Mouse (Mus musculus) neural tube, embryonic 12.5 days (tissue): ENCODE data around the gene Sipa1. TPM values are rescaled to one million over a fixed set of nuclear protein-coding genes. Genes with fewer than 3 reads are reported as not detected.

ENCODE experiments used
- ATAC-seq: fragments of 200-750 bp; cut with Nextera tagmentation; 2 replicates; pipeline ENCODE4 v1.8.0; 2017; ENCODE audit warnings: low read depth, mild to moderate bottlenecking, moderate TSS enrichment, moderate library complexity; ENCODE audit not compliant: low FRiP score
- H3K27ac ChIP-seq: fragments of 300-500 bp; sonication (generic); 2 replicates; pipeline ENCODE4 v1.5.1; 2016
- H3K27me3 ChIP-seq: fragments of 300-500 bp; sonication (generic); replicated peaks from 2 replicates; pipeline ENCODE4 v1.6.1; 2016; ENCODE audit warnings: mild to moderate bottlenecking
- H3K36me3 ChIP-seq: fragments of 300-500 bp; sonication (generic); 2 replicates; pipeline ENCODE4 v1.6.1; 2016; ENCODE audit warnings: mild to moderate bottlenecking
- H3K4me1 ChIP-seq: fragments of 300-500 bp; sonication (generic); 2 replicates; pipeline ENCODE4 v1.6.1; 2016
- H3K4me2 ChIP-seq: fragments of 300-500 bp; sonication (generic); replicated peaks from 2 replicates; pipeline ENCODE4 v1.6.1; 2016; ENCODE audit warnings: mild to moderate bottlenecking
- H3K4me3 ChIP-seq: fragments of 300-500 bp; sonication (generic); 2 replicates; pipeline ENCODE4 v1.5.1; 2016
- H3K9ac ChIP-seq: fragments of 300-500 bp; sonication (generic); 2 replicates; pipeline ENCODE4 v1.6.1; 2016; ENCODE audit warnings: mild to moderate bottlenecking
- H3K9me3 ChIP-seq: fragments of 300-500 bp; sonication (generic); 2 replicates; pipeline ENCODE4 v1.6.1; 2016; ENCODE audit warnings: mild to moderate bottlenecking
- WGBS: fragments of 180-500 bp; shearing (Covaris S2); methylation state at CpG from one replicate; pipeline ENCODE4 v1.1.7; 2016; 5-methylcytosine and 5-hydroxymethylcytosine counted together
- polyA plus RNA-seq: library from polyadenylated mRNA; unstranded; fragments of >200 nt; fragmentation: Nextera tagmentation; extraction: Ambion mirVana; gene quantifications from 2 replicates; pipeline ENCODE4 v1.2.1, GENCODE M21; 2016

Gene Sipa1
- polyA plus RNA-seq, 1 experiment from 2014 or later, result 25.7 TPM

DNA sequence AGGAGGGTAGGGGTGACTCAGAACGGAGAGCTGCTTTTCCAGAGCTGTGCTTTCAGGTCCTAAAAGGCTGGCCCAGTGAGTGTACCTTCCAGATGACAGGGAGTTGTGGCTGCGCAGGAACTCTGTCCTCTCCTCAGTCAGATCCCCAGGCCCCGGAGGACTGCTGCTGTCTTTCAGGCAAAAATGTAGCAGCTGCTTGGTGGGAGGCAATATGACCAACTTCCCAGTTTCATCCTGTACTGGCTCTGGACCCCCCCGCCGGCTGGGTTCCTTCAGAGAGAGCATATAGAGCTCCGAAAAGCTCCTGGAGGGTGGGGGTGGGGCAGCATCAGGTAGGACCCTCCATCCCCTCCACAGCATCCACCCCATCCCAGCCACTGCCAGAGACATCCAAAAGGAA, 10.9 kb downstream of the Sipa1 start:
- Histone ChIP-seq H3K4me1 (peaks cover 25% of the 10 kb centered on the region), H3K4me3 (no peak overlapping the region), H3K9ac (no peak overlapping the region), H3K36me3 (peaks cover 25% of the 10 kb centered on the region), H3K9me3 (no peaks in the 10 kb centered on the region), H3K27ac (no peak overlapping the region), H3K4me2 (no peak overlapping the region), H3K27me3 (peaks cover 37% of the 10 kb centered on the region)
- ATAC-seq, result no peak
- 80% methylated on average over 6 of the region's 6 CpGs for WGBS

DNA sequence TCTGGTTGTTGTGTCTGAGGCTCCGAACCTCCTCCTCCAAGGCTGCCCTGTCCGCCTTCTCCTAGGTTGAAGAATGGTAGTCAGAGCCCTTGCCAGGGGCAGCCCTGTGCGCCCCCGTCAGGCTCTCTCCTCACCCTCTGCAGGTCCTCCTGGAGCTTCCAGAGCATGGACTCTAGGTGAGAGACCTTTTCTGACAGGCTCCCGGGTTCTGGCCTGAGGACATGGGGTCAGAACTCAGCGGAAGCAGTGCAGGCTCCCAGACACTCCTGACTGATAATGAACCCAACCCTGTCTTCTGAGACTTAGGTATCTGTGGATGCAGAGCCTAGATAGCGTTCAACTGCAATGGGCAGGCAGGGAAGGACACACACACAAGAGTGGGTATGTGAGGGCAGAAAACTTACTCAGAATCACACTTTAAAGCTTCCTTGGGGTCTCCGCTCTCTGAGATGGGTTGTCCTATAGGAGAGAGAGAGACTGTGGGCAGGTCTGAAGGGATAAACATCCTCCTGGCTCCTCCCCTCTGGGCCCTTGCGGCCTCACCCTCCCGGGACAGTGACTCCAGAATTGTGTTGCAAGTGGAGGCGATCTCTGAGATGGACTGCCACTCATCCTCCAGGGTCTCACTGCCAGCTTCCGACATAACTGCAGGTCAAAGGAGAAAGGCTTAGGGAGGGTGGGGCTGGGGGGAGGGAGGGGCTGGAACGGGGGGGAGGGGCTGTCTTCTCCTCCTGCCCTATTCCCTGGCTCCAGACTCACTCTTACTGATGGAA, 11.8 kb downstream of the Sipa1 start:
- no peak for ATAC-seq
- WGBS, result 62% methylated on average over 13 of the region's 13 CpGs
- no peak overlapping the region for H3K27ac ChIP-seq
- peaks cover 25% of the 10 kb centered on the region for H3K4me1 ChIP-seq
- H3K36me3 ChIP-seq, result peaks cover 34% of the 10 kb centered on the region
- H3K4me2 ChIP-seq, result no peak overlapping the region
- no peak overlapping the region for H3K4me3 ChIP-seq
- H3K27me3 ChIP-seq, result peaks cover 36% of the 10 kb centered on the region
- no peak overlapping the region for H3K9ac ChIP-seq
- no peaks in the 10 kb centered on the region for H3K9me3 ChIP-seq

DNA sequence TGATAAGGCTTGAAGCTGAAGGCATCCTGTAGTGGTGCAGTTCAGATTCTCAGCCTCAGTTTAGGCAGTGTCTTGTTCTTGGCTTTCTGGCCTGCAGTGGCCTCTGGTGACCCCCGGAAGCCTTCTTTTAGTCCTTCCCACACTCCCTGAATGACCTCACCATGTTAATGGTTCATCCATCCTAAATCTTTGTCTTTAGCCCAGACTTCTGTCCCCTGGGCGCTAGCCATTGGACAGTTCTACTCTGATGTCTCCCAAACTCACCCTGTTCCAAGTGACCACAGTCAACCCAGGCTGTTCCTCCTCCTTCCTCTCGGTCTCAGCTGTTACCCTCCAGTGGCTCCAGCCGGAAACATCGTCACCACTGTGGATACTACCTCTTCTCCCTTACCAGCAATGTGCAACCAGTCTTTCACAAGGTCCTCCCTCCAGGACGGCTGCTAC, 14.2 kb downstream of the Sipa1 start:
- H3K27me3 ChIP-seq, result peaks cover 12% of the 10 kb centered on the region
- H3K4me3 ChIP-seq, result no peak overlapping the region
- peak overlapping the region; percentile 44; the same call in 1 of the 2 replicates for H3K9ac ChIP-seq
- 69% methylated on average over 6 of the region's 6 CpGs for WGBS
- H3K4me1 ChIP-seq, result peaks cover 17% of the 10 kb centered on the region
- ATAC-seq, result no peak
- H3K4me2 ChIP-seq, result peak overlapping the region; percentile 60
- H3K9me3 ChIP-seq, result no peaks in the 10 kb centered on the region
- no peak overlapping the region for H3K27ac ChIP-seq
- H3K36me3 ChIP-seq, result peaks cover 56% of the 10 kb centered on the region

DNA sequence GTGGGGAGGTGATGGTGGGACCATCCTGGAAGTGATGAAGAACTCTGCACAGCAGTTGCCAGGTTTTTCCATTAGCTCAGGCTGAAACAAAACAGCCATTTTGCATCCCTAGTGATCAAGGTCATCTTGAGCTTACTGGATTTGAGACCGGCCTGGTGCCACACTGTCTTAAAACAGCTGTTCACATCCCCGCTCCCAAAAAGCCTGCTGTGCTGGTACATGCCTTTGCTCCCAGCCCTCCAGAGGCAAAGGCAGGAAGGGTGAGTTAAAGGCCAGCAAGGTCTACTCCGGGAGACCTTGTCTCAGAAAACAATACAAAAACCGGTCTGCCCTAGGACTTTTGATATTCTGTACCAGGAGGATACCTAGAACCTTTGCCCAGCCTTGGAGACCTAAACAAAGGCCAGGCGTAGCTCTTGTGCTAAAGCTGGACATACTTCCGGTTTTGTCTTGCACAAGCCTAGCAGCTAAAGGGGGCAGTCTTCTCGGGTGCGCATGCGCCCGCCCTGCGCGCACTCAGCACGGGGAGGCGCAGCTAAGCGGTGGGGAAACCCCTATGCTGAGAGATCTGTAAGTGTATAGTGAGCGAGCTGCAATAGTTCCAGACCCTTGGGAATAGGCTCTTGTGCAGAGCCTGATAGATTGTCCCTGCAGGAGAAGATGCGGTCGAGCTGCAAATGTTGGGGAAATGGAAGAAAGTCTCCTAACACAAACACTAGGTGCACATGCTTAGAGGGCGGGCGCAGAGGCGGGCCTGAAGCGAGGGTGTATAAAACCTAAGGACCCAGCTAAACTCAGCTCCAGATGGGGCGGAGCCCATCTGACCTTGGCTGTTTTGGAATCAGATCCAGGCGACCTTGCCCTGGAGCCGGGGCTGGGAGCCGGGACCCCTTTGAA, 14.9 kb downstream of the Sipa1 start:
- H3K36me3 ChIP-seq, result peaks cover 61% of the 10 kb centered on the region

DNA sequence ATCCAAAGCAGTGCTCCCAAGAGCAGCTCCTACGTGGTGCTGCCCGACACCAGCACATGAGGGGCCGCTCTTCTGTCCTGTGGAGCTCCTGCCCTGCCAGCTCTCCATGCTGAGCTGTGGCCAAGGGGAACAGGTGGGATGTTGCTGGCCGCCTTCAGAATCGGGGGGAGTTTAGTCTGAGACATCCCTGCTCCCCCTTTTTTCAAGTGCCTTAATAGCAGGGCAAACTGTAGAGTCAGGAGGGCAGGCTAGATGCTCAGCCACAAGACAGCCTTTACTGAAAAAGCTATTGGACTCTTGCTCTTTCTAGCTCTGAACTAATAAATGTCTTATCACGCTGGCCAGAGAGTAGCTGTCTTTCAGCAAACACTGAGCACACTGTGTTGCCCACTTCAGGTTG, 15.7 kb downstream of the Sipa1 start:
- no peak overlapping the region for H3K27ac ChIP-seq
- H3K27me3 ChIP-seq, result no peaks in the 10 kb centered on the region; the same call in 1 of the 2 replicates
- WGBS, result 97% methylated on average over 6 of the region's 6 CpGs
- peaks cover 11% of the 10 kb centered on the region for H3K4me1 ChIP-seq
- H3K4me3 ChIP-seq, result no peak overlapping the region
- H3K4me2 ChIP-seq, result no peak overlapping the region
- H3K9ac ChIP-seq, result no peak overlapping the region
- peaks cover 68% of the 10 kb centered on the region for H3K36me3 ChIP-seq
- no peaks in the 10 kb centered on the region for H3K9me3 ChIP-seq
- no peak for ATAC-seq

More for the DNA sequence above, 14.9 kb downstream of the Sipa1 start:
- H3K9ac ChIP-seq, result peak overlapping the region; percentile 44; the same call in 1 of the 2 replicates
- peak overlapping the region; percentile 16; the same call in 1 of the 2 replicates for H3K4me3 ChIP-seq
- peak overlapping the region; percentile 60 for H3K4me2 ChIP-seq
- H3K27ac ChIP-seq, result peak overlapping the region; percentile 33; the same call in 1 of the 2 replicates
- H3K4me1 ChIP-seq, result peaks cover 11% of the 10 kb centered on the region
- no peaks in the 10 kb centered on the region for H3K9me3 ChIP-seq
- WGBS, result 14% methylated on average over 26 of the region's 26 CpGs
- peak; percentile 78 for ATAC-seq
- H3K27me3 ChIP-seq, result peaks cover 5% of the 10 kb centered on the region; the same call in 1 of the 2 replicates

DNA sequence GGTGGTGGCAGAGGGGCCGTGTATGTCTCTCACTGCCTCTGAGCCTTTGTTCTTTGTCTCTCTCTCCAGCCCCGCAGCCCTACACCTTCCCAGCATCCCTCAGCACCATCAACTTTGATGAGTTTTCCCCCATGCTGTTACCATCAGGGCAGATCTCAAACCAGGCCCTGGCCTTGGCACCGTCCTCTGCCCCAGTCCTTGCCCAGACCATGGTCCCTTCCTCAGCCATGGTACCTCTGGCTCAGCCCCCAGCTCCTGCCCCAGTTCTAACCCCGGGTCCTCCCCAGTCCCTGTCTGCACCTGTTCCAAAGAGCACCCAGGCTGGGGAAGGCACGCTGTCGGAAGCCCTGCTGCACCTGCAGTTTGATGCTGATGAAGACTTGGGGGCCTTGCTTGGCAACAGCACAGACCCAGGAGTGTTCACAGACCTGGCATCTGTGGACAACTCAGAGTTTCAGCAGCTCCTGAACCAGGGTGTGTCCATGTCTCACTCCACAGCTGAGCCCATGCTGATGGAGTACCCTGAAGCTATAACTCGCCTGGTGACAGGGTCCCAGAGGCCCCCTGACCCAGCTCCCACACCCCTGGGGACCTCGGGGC, 16.7 kb downstream of the Sipa1 start:
- Histone ChIP-seq H3K9ac (no peak overlapping the region), H3K9me3 (no peaks in the 10 kb centered on the region), H3K27me3 (no peaks in the 10 kb centered on the region), H3K36me3 (peaks cover 72% of the 10 kb centered on the region), H3K4me2 (no peak overlapping the region), H3K4me3 (no peak overlapping the region), H3K27ac (no peak overlapping the region), H3K4me1 (peaks cover 11% of the 10 kb centered on the region)
- no peak for ATAC-seq
- WGBS, result 92% methylated on average over 8 of the region's 8 CpGs

DNA sequence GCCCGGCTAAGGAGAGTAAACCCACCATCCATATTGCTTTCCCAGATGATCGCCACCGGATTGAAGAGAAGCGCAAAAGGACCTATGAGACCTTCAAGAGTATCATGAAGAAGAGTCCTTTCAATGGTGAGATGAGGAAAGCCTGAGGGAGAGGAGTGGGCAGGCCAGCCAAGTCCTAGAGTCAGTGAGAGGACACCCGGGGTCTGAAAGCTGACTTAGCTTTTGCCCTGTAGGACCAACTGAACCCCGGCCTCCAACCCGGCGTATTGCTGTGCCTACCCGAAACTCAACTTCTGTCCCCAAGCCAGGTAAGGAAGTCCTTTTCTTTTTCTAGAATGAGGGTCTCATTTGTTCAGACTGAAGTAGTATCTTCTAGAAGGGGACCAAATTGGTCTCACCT, 18.2 kb downstream of the Sipa1 start:
- Histone ChIP-seq H3K4me2 (no peak overlapping the region), H3K36me3 (peaks cover 73% of the 10 kb centered on the region), H3K4me3 (no peak overlapping the region), H3K9me3 (no peaks in the 10 kb centered on the region), H3K27ac (no peak overlapping the region), H3K9ac (no peak overlapping the region), H3K4me1 (peaks cover 11% of the 10 kb centered on the region), H3K27me3 (no peaks in the 10 kb centered on the region)
- no peak for ATAC-seq
- WGBS, result 98% methylated on average over 9 of the region's 9 CpGs

DNA sequence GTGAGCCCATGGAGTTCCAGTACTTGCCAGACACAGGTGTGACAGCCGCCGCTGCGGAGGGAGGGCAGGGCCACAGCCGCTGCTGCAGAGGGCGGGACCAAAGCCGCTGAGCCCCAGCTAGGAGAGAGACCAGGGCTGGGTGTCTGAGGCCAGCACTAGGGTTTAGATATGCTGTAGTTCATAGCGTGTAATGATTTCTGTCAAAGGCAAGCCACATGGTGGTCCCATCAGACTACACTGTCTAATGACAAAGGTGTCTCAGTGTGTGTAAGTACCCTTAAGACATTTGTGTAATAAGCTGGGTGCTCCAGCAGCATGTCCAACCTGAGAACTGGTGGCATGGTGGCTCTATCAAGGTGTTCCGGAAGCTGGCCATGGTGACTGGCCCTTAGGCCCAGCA, 21.9 kb downstream of the Sipa1 start:
- Histone ChIP-seq H3K9ac (no peak overlapping the region), H3K4me2 (no peak overlapping the region), H3K9me3 (no peaks in the 10 kb centered on the region), H3K27me3 (no peaks in the 10 kb centered on the region), H3K27ac (no peak overlapping the region), H3K36me3 (peaks cover 69% of the 10 kb centered on the region), H3K4me3 (no peak overlapping the region), H3K4me1 (peaks cover 14% of the 10 kb centered on the region)
- ATAC-seq, result no peak
- 92% methylated on average over 8 of the region's 8 CpGs for WGBS

DNA sequence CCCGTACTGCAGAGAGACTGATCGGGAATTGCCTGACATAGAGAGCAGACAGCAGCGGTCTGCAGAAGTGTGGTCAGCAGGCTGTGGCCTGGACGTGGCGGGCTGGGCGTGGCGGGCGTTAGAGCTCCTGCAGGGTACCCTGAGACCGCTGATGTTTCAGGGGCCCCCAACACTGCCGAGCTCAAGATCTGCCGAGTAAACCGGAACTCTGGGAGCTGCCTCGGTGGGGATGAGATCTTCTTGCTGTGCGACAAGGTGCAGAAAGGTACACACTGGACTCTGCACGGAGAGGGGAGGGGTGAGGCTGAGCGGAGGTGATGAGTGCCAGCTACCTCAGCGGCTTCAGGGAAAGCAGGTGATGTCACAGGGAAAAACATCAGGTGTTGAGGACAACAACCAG, 22.5 kb downstream of the Sipa1 start:
- peaks cover 64% of the 10 kb centered on the region for H3K36me3 ChIP-seq
- no peak overlapping the region for H3K27ac ChIP-seq
- no peak overlapping the region for H3K9ac ChIP-seq
- H3K4me2 ChIP-seq, result no peak overlapping the region
- no peaks in the 10 kb centered on the region for H3K27me3 ChIP-seq
- peaks cover 15% of the 10 kb centered on the region for H3K4me1 ChIP-seq
- no peaks in the 10 kb centered on the region for H3K9me3 ChIP-seq
- ATAC-seq, result no peak
- H3K4me3 ChIP-seq, result no peak overlapping the region
- whole genome bisulfite sequencing, result 92% methylated on average over 17 of the region's 17 CpGs

DNA sequence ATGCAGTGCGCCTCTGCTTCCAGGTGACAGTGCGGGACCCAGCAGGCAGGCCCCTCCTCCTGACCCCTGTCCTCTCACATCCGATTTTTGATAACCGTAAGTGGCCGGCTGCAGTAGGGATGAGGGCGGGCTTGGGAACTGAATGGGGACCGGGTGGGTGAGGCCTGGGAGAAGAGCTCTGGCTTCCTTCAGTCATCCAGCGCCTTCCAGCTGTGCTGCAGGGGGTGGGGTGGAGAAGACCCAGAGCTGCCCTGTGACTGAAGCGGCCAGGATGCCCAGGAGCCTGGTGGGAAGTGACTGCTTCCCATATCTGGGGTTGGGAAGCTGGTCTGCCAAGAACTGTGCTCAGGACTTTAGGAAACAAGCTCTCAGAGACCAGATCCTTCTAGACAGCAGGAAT, 23.2 kb downstream of the Sipa1 start:
- no peaks in the 10 kb centered on the region for H3K9me3 ChIP-seq

DNA sequence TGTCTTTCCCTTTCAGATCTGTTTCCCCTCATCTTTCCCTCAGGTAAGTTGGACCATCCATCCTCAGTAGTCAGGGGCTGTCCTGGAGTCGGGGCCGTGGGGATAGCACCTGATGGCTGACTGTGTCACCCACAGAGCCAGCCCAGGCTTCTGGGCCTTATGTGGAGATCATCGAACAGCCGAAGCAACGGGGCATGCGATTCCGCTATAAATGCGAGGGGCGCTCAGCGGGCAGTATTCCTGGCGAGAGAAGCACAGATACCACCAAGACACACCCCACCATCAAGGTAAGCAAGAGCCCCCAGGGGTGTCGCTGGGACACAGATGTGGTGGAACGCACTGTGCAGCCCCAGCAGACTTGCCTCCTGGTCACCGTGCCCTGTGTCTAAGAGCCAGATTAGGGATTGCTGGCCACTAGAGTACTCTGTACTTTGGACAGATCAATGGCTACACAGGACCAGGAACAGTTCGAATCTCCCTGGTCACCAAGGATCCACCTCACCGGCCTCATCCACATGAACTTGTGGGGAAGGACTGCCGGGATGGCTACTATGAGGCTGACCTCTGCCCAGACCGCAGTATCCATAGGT, 25.0 kb downstream of the Sipa1 start:
- ATAC-seq, result no peak
- 91% methylated on average over 18 of the region's 18 CpGs for WGBS
- no peaks in the 10 kb centered on the region for H3K27me3 ChIP-seq
- H3K9me3 ChIP-seq, result no peaks in the 10 kb centered on the region
- H3K4me2 ChIP-seq, result peak overlapping the region; percentile 79
- H3K9ac ChIP-seq, result peak overlapping the region; percentile 75
- H3K27ac ChIP-seq, result no peak overlapping the region
- H3K4me1 ChIP-seq, result peaks cover 15% of the 10 kb centered on the region
- H3K4me3 ChIP-seq, result peak overlapping the region; percentile 84
- H3K36me3 ChIP-seq, result peaks cover 42% of the 10 kb centered on the region

More for the DNA sequence above, 23.2 kb downstream of the Sipa1 start:
- Histone ChIP-seq H3K27me3 (no peaks in the 10 kb centered on the region), H3K36me3 (peaks cover 57% of the 10 kb centered on the region), H3K4me3 (no peak overlapping the region), H3K9ac (0 out of 2 replicates have a peak overlapping the region, but pooled peaks have one; percentile 26), H3K4me1 (peaks cover 15% of the 10 kb centered on the region), H3K27ac (no peak overlapping the region), H3K4me2 (no peak overlapping the region)
- no peak for ATAC-seq
- 73% methylated on average over 9 of the region's 9 CpGs for WGBS
